Mouse (Mus musculus): Measurements from ENCODE around the gene Npm1. TPM values are rescaled to one million over a fixed set of nuclear protein-coding genes. Genes with fewer than 3 reads are reported as not detected.

Gene Npm1
- polyA plus RNA-seq, 1 experiment = 166 TPM

- WGBS = 100% methylated on average over 1 of the region's 1 CpGs
- DNase-seq = no peak
- TF ChIP-seq POLR2A (IDR thresholded peaks at IDR 0.05; ENCODE audit: control insufficient read depth, extremely low read depth, insufficient read depth, low read length, poor library complexity) = no peak
- TF ChIP-seq CTCF (IDR thresholded peaks at IDR 0.05; ENCODE audit: borderline replicate concordance, control insufficient read depth, extremely low read depth, insufficient read depth, low read length, poor library complexity) = no peak
- Histone ChIP-seq H3K27ac (ENCODE audit: control insufficient read depth, insufficient read depth, low read length) (no peak overlapping the region), H3K36me3 (ENCODE audit: control insufficient read depth, insufficient read depth, low read length) (peaks cover 68% of the 10 kb centered on the region), H3K4me3 (ENCODE audit: control insufficient read depth, insufficient read depth, low read length) (no peak overlapping the region), H3K27me3 (ENCODE audit: control insufficient read depth, insufficient read depth, low read length) (no peaks in the 10 kb centered on the region), H3K4me1 (replicated peaks; ENCODE audit: control insufficient read depth, insufficient read depth, low read length) (peaks cover 3% of the 10 kb centered on the region)
Measured at GRCm38 (mm10) chr11:33152997-33153396, 10.0 kb downstream of the Npm1 start.

- Histone ChIP-seq H3K27me3 (ENCODE audit: control insufficient read depth, insufficient read depth, low read length) (peaks cover 4% of the 10 kb centered on the region; the same call in 1 of the 2 replicates), H3K4me3 (ENCODE audit: control insufficient read depth, insufficient read depth, low read length) (no peak overlapping the region), H3K27ac (ENCODE audit: control insufficient read depth, insufficient read depth, low read length) (no peak overlapping the region), H3K36me3 (ENCODE audit: control insufficient read depth, insufficient read depth, low read length) (peaks cover 59% of the 10 kb centered on the region), H3K4me1 (replicated peaks; ENCODE audit: control insufficient read depth, insufficient read depth, low read length) (peaks cover 13% of the 10 kb centered on the region)
- DNase-seq = no peak
- no peak for TF ChIP-seq POLR2A (IDR thresholded peaks at IDR 0.05; ENCODE audit: control insufficient read depth, extremely low read depth, insufficient read depth, low read length, poor library complexity)
- no peak for TF ChIP-seq CTCF (IDR thresholded peaks at IDR 0.05; ENCODE audit: borderline replicate concordance, control insufficient read depth, extremely low read depth, insufficient read depth, low read length, poor library complexity)
- 92% methylated on average over 4 of the region's 4 CpGs for WGBS
Measured at GRCm38 (mm10) chr11:33151780-33152145, 11.2 kb downstream of the Npm1 start.

GRCm38 (mm10) chr11:33151128-33151779, 11.8 kb downstream of the Npm1 start:
- Histone ChIP-seq H3K4me3 (ENCODE audit: control insufficient read depth, insufficient read depth, low read length) (no peak overlapping the region), H3K27me3 (ENCODE audit: control insufficient read depth, insufficient read depth, low read length) (peaks cover 7% of the 10 kb centered on the region; the same call in 1 of the 2 replicates), H3K36me3 (ENCODE audit: control insufficient read depth, insufficient read depth, low read length) (peaks cover 54% of the 10 kb centered on the region), H3K27ac (ENCODE audit: control insufficient read depth, insufficient read depth, low read length) (no peak overlapping the region), H3K4me1 (replicated peaks; ENCODE audit: control insufficient read depth, insufficient read depth, low read length) (peaks cover 15% of the 10 kb centered on the region)
- DNase-seq = no peak
- TF ChIP-seq CTCF (IDR thresholded peaks at IDR 0.05; ENCODE audit: borderline replicate concordance, control insufficient read depth, extremely low read depth, insufficient read depth, low read length, poor library complexity) (no peak), POLR2A (IDR thresholded peaks at IDR 0.05; ENCODE audit: control insufficient read depth, extremely low read depth, insufficient read depth, low read length, poor library complexity) (no peak)
- 86% methylated on average over 3 of the region's 3 CpGs for WGBS

- H3K4me3 ChIP-seq (ENCODE audit: control insufficient read depth, insufficient read depth, low read length) = no peak overlapping the region
- H3K27me3 ChIP-seq (ENCODE audit: control insufficient read depth, insufficient read depth, low read length) = peaks cover 8% of the 10 kb centered on the region; the same call in 1 of the 2 replicates
- DNase-seq = no peak
- H3K27ac ChIP-seq (ENCODE audit: control insufficient read depth, insufficient read depth, low read length) = no peak overlapping the region
- peaks cover 15% of the 10 kb centered on the region for H3K4me1 ChIP-seq (replicated peaks; ENCODE audit: control insufficient read depth, insufficient read depth, low read length)
- TF ChIP-seq POLR2A (IDR thresholded peaks at IDR 0.05; ENCODE audit: control insufficient read depth, extremely low read depth, insufficient read depth, low read length, poor library complexity) = no peak
- peaks cover 45% of the 10 kb centered on the region for H3K36me3 ChIP-seq (ENCODE audit: control insufficient read depth, insufficient read depth, low read length)
Measured at GRCm38 (mm10) chr11:33150364-33150763, 12.6 kb downstream of the Npm1 start.

- no peak overlapping the region for H3K27ac ChIP-seq (ENCODE audit: control insufficient read depth, insufficient read depth, low read length)
- H3K4me1 ChIP-seq (replicated peaks; ENCODE audit: control insufficient read depth, insufficient read depth, low read length) = peaks cover 15% of the 10 kb centered on the region
- no peak overlapping the region for H3K4me3 ChIP-seq (ENCODE audit: control insufficient read depth, insufficient read depth, low read length)
- peaks cover 40% of the 10 kb centered on the region for H3K36me3 ChIP-seq (ENCODE audit: control insufficient read depth, insufficient read depth, low read length)
- peaks cover 10% of the 10 kb centered on the region; the same call in 1 of the 2 replicates for H3K27me3 ChIP-seq (ENCODE audit: control insufficient read depth, insufficient read depth, low read length)
- TF ChIP-seq POLR2A (IDR thresholded peaks at IDR 0.05; ENCODE audit: control insufficient read depth, extremely low read depth, insufficient read depth, low read length, poor library complexity) = no peak
- TF ChIP-seq CTCF (IDR thresholded peaks at IDR 0.05; ENCODE audit: borderline replicate concordance, control insufficient read depth, extremely low read depth, insufficient read depth, low read length, poor library complexity) = no peak
- DNase-seq = no peak
Measured at GRCm38 (mm10) chr11:33149453-33149852, 13.6 kb downstream of the Npm1 start.

- WGBS = 36% methylated on average over 3 of the region's 3 CpGs
- DNase-seq = no peak
- peaks cover 36% of the 10 kb centered on the region for H3K36me3 ChIP-seq (ENCODE audit: control insufficient read depth, insufficient read depth, low read length)
- TF ChIP-seq CTCF (IDR thresholded peaks at IDR 0.05; ENCODE audit: borderline replicate concordance, control insufficient read depth, extremely low read depth, insufficient read depth, low read length, poor library complexity) (no peak), POLR2A (IDR thresholded peaks at IDR 0.05; ENCODE audit: control insufficient read depth, extremely low read depth, insufficient read depth, low read length, poor library complexity) (no peak)
- peaks cover 10% of the 10 kb centered on the region; the same call in 1 of the 2 replicates for H3K27me3 ChIP-seq (ENCODE audit: control insufficient read depth, insufficient read depth, low read length)
- H3K4me3 ChIP-seq (ENCODE audit: control insufficient read depth, insufficient read depth, low read length) = no peak overlapping the region
- no peak overlapping the region for H3K27ac ChIP-seq (ENCODE audit: control insufficient read depth, insufficient read depth, low read length)
- peaks cover 15% of the 10 kb centered on the region for H3K4me1 ChIP-seq (replicated peaks; ENCODE audit: control insufficient read depth, insufficient read depth, low read length)
Measured at GRCm38 (mm10) chr11:33149088-33149436, 13.9 kb downstream of the Npm1 start.

Data from thymus, adult 2 months (tissue).